Mouse (Mus musculus): ENCODE measurements around the gene 6030458C11Rik.

6030458C11Rik gene

GRCm38 (mm10) chr15:12824197-12824952 lies at the start of gene 6030458C11Rik, which contains the start of gene Drosha:
Gene 6030458C11Rik (minus strand): TSS chr15:12824649.
Gene Drosha (plus strand): TSS chr15:12824815.
- DNase-seq (ENCODE audit: low read depth in 1 of 2, low spot score in 2 of 2), result peak; percentile 82 to 88

DNA sequence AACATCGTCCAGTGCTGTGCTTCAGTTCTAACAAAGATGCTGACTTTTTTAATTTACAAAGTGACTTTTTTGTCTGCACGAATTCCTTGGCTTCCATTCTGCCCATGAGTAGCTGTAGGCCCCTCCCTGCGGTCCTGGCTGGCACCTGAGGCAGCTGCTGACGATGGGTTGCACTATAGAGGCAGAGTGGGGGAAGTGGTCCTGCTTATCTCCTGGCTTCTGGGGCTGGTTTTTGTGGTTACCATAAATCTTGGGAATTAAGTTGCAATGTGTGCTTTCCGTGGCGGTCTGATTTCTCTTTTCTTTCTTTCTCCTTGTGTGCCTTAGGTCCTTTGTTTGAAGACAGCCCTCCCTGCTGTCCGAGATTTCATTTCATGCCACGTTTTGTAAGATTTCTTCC lies 42.8 kb upstream of the 6030458C11Rik start:
- no peak for DNase-seq (ENCODE audit: low read depth in 1 of 2, low spot score in 2 of 2)

- DNase-seq (ENCODE audit: low read depth in 1 of 2, low spot score in 2 of 2), result no peak
Measured at GRCm38 (mm10) chr15:12865595-12866314, 41.3 kb upstream of the 6030458C11Rik start.

- DNase-seq (ENCODE audit: low read depth in 1 of 2, low spot score in 2 of 2), result no peak
Measured at GRCm38 (mm10) chr15:12863669-12864068, 39.2 kb upstream of the 6030458C11Rik start.

- DNase-seq (ENCODE audit: low read depth in 1 of 2, low spot score in 2 of 2), result no peak
Measured at GRCm38 (mm10) chr15:12862061-12862460, 37.6 kb upstream of the 6030458C11Rik start.

DNA sequence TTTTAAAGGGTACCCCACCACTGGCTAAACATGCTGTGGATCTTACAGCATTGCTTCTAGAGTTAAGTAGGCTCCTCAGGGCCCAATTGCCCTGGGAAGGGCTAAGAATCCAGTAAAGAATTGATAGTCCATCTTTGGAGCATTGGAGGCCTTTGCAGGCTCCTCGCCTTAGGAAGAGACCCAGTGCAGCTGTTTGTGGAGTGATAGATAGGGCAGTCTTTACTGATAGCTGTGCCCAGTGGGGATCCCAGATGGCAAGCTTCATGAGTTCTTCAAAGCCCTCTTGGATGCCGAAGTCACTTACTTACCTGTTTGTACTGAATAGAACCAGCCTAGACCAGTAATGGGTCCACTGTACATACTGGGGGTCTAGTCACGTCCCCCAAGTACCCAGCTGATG lies 34.2 kb upstream of the 6030458C11Rik start:
- no peak for DNase-seq (ENCODE audit: low read depth in 1 of 2, low spot score in 2 of 2)

GRCm38 (mm10) chr15:12857840-12858516 lies 33.5 kb upstream of the 6030458C11Rik start:
- DNase-seq (ENCODE audit: low read depth in 1 of 2, low spot score in 2 of 2), result no peak

DNA sequence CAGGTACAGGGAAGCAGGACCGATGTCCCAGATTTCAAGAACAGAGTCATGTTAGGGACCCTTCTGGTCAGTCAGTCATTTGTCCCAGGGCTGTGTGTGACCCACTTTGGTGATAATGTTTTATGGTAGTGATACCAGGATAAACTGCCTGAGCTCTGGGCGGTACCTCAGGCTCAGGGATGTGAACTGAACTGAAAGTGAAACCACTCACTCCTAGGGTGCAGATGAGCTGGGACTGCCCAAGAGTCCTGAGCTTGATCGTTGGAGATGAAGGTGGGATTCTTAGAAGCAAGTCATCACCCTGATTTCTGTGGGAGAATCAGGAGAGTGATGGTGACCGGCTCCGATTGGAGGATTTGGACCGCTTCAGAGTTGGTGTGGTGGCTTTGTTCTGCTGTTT lies 32.3 kb upstream of the 6030458C11Rik start:
- no peak for DNase-seq (ENCODE audit: low read depth in 1 of 2, low spot score in 2 of 2)

DNA sequence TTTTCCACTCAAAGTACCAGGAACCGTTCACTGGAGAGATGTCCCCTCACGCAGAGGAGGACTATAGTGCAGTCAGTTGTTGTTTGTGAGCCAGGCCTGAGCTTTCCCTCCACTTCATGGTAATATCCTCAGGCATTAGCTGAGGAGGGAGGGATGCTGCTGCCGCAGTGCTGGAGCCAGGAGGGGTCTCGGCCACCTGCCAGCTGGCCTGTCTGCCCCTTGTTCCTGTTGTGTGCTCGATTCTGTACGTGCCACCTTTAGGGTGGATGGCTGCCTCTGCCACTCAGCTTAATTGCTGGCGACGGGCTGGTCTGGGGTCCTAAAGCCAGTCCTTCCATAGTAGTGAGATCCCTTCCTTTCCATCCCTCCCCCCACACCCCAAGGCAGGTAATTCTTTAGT lies 29.0 kb upstream of the 6030458C11Rik start:
- DNase-seq (ENCODE audit: low read depth in 1 of 2, low spot score in 2 of 2), result no peak

GRCm38 (mm10) chr15:12849373-12849772 lies 24.9 kb upstream of the 6030458C11Rik start:
- no peak for DNase-seq (ENCODE audit: low read depth in 1 of 2, low spot score in 2 of 2)

DNA sequence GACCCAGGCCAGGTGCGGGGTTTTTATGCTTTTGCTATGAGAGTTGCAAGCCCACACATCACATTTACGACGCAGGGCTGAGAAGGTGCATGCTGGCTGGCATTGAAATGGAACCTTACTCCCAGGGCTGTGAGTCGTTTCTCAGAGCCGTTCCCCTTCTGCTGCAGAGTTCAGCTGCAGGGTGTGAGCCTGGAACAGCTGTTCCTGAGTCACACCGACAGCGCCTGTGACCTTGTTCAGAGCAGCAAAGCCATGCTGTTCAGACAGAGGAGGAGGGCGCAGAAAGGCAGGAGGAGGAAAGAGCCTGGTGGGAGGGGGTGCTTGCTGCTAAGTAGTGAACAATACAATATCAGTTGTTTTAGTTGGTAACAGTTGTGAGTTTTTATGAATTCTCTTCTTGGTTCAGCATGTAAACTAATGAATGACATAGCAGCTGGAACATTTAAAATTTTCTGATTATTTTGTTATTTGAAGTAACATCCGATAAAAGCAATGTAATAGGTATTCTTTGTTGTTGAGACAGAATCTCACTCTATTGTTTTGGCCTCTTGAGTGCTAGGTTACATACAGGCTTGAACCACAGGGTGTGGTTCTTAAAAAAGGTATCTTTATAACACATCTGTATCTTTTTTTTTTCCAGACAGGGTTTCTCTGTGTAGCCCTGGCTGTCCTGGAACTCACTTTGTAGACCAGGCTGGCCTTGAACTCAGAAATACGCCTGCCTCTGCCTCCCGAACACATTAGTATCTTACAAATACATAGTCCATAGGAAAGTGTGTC lies 23.9 kb upstream of the 6030458C11Rik start:
- DNase-seq (ENCODE audit: low read depth in 1 of 2, low spot score in 2 of 2), result no peak

GRCm38 (mm10) chr15:12842833-12843232 lies 18.4 kb upstream of the 6030458C11Rik start:
- no peak for DNase-seq (ENCODE audit: low read depth in 1 of 2, low spot score in 2 of 2)

DNA sequence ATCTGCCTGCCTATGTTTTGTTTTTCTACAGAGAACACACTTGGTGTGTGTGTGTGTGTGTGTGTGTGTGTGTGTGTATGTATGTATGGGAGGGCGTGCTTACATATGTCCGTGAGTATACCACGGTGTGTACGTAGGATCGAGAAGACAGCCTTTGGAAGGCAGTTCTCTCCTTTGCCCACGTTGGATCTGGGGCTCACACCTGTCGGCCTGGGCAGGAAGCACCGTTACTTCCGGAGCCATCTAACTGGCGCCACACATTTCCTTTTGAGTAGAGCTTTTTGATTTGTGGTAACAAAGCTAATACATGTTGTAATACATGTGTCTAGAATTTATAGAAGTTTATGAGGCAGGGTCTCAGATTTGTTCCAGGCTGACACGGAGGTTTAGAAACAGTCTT lies 16.3 kb upstream of the 6030458C11Rik start:
- no peak for DNase-seq (ENCODE audit: low read depth in 1 of 2, low spot score in 2 of 2)

GRCm38 (mm10) chr15:12834231-12834630 lies 9.8 kb upstream of the 6030458C11Rik start:
- DNase-seq (ENCODE audit: low read depth in 1 of 2, low spot score in 2 of 2), result no peak

GRCm38 (mm10) chr15:12833385-12833784 lies 8.9 kb upstream of the 6030458C11Rik start:
- DNase-seq (ENCODE audit: low read depth in 1 of 2, low spot score in 2 of 2), result no peak

- no peak for DNase-seq (ENCODE audit: low read depth in 1 of 2, low spot score in 2 of 2)
Measured at GRCm38 (mm10) chr15:12832599-12832998, 8.2 kb upstream of the 6030458C11Rik start.

GRCm38 (mm10) chr15:12829878-12830277 lies 5.4 kb upstream of the 6030458C11Rik start:
- DNase-seq (ENCODE audit: low read depth in 1 of 2, low spot score in 2 of 2), result no peak

GRCm38 (mm10) chr15:12825408-12825807 lies 959 bp upstream of the 6030458C11Rik start:
- DNase-seq (ENCODE audit: low read depth in 1 of 2, low spot score in 2 of 2), result no peak

- no peak for DNase-seq (ENCODE audit: low read depth in 1 of 2, low spot score in 2 of 2)
Measured at GRCm38 (mm10) chr15:12824965-12825364, 516 bp upstream of the 6030458C11Rik start.

DNA sequence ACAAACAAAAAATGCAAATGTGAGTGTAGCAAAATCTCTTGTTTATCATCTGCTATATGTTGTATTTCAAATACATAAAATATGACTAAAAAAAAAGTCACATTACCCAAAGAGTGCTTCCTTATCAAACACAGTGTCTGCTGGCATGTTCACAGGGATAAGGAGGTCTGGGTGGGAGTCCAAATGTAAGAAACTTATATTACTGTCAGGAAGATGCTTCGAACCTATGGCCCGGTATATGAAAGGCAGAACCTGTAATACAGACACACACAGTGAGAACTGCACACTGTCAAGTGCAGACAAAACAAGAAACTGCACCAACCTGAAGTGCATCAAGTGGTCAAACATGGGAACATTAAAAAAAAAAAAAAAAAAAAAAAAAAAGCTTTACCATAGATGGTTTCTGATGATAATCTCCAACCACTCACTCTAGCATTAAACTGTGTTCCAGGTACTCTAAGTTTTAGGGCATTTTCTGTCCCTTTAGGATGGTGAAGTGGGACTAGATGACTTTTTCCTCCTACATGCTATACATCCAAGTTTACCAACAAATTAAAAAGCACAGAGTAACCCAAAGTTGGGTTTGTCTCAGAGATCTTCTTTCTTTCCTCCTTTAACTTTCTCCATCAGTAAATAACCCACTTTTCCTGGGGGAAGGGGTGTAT lies 862 bp downstream of the 6030458C11Rik start:
- no peak for DNase-seq (ENCODE audit: low read depth in 1 of 2, low spot score in 2 of 2)

Data from monocyte, adult 2 months (primary cell).